Mouse (Mus musculus): ENCODE measurements around the gene Gm6657. TPM values are rescaled to one million over a fixed set of nuclear protein-coding genes. Genes with fewer than 3 reads are reported as not detected.

Gene Gm6657
- total and polyA plus RNA-seq, 3 experiments: not detected

GRCm38 (mm10) chr12:78173945-78174344 is 20.1 kb upstream of the Gm6657 start:
- in situ Hi-C loops (cut with MboI; ENCODE audit: low pct_ligation_motif_present, low pct_unique_long_range_greater_than_20kb, low sequenced_read_pairs): no loop called here
- Histone ChIP-seq H3K4me3 (replicated peaks in 1 of 3; ENCODE audit: low read depth in 2 of 3, low read length in 2 of 3, poor library complexity in 1 of 3) (no peak overlapping the region), H3K9ac (ENCODE audit: insufficient read depth, low read depth) (no peak overlapping the region), H3K27me3 (replicated peaks) (no peaks in the 10 kb centered on the region), H3K4me2 (ENCODE audit: insufficient read depth, low read depth, poor library complexity, severe bottlenecking) (no peak overlapping the region; the same call in 1 of the 2 replicates), H3K4me1 (ENCODE audit: control insufficient read depth in 1 of 2, insufficient read depth in 2 of 2) (no peaks in the 10 kb centered on the region), H3K27ac (ENCODE audit: insufficient read depth, low read depth) (no peak overlapping the region), H3K36me3 (replicated peaks in 1 of 2; ENCODE audit: control insufficient read depth in 1 of 2, insufficient read depth in 1 of 2, low read length in 1 of 2) (no peaks in the 10 kb centered on the region), H3K79me2 (replicated peaks; ENCODE audit: control insufficient read depth, extremely low read depth, insufficient read depth, poor library complexity, severe bottlenecking) (no peaks in the 10 kb centered on the region), H3K9me3 (replicated peaks; ENCODE audit: low read length) (no peaks in the 10 kb centered on the region)
- dilution Hi-C loops (cut with MboI; ENCODE audit: extremely low pct_ligation_motif_present, extremely low pct_unique_long_range_greater_than_20kb, low sequenced_read_pairs): no loop called here
- TF ChIP-seq HCFC1 (IDR thresholded peaks at IDR 0.05; ENCODE audit: low read depth, low read length) (no peak), ELF1 (IDR thresholded peaks at IDR 0.05; ENCODE audit: low read depth, low read length) (no peak), JUND (conservative IDR thresholded peaks at IDR 0.05; ENCODE audit: low read depth, low read length) (no peak)
- DNase-seq (ENCODE audit: extremely low read depth): no peak

GRCm38 (mm10) chr12:78174671-78175070 is 19.4 kb upstream of the Gm6657 start:
- H3K9me3 ChIP-seq (replicated peaks; ENCODE audit: low read length): no peaks in the 10 kb centered on the region
- in situ Hi-C loops (cut with MboI; ENCODE audit: low pct_ligation_motif_present, low pct_unique_long_range_greater_than_20kb, low sequenced_read_pairs) (loop anchor here (25.0 kb wide), 1 partner anchor 938 kb away; no protein-coding TSS in a partner anchor), dilution Hi-C loops (cut with MboI; ENCODE audit: extremely low pct_ligation_motif_present, extremely low pct_unique_long_range_greater_than_20kb, low sequenced_read_pairs) (no loop called here)
- no peaks in the 10 kb centered on the region for H3K36me3 ChIP-seq (replicated peaks in 1 of 2; ENCODE audit: control insufficient read depth in 1 of 2, insufficient read depth in 1 of 2, low read length in 1 of 2)
- no peak for DNase-seq (ENCODE audit: extremely low read depth)
- no peaks in the 10 kb centered on the region for H3K79me2 ChIP-seq (replicated peaks; ENCODE audit: control insufficient read depth, extremely low read depth, insufficient read depth, poor library complexity, severe bottlenecking)
- H3K27me3 ChIP-seq (replicated peaks): no peaks in the 10 kb centered on the region
- H3K9ac ChIP-seq (ENCODE audit: insufficient read depth, low read depth): no peak overlapping the region
- TF ChIP-seq SMC3 (IDR thresholded peaks at IDR 0.05; ENCODE audit: low read depth, low read length) (no peak), KAT2A (IDR thresholded peaks at IDR 0.05; ENCODE audit: insufficient replicate concordance, low read length) (no peak), JUN (IDR thresholded peaks at IDR 0.05; ENCODE audit: insufficient read depth, low read depth, low read length) (no peak), JUND (conservative IDR thresholded peaks at IDR 0.05; ENCODE audit: low read depth, low read length) (no peak), ZNF384 (IDR thresholded peaks at IDR 0.05; ENCODE audit: low read depth, low read length) (no peak), BHLHE40 (IDR thresholded peaks at IDR 0.05; ENCODE audit: low read depth, low read length) (no peak), POLR2AphosphoS2 (IDR thresholded peaks at IDR 0.05; ENCODE audit: low read depth, low read length) (no peak), USF2 (conservative IDR thresholded peaks at IDR 0.05; ENCODE audit: low read depth, low read length) (no peak), MEF2A (IDR thresholded peaks at IDR 0.05; ENCODE audit: borderline replicate concordance, low read depth, low read length) (no peak), RAD21 (IDR thresholded peaks at IDR 0.05; ENCODE audit: low read depth, low read length) (no peak), MXI1 (IDR thresholded peaks at IDR 0.05; ENCODE audit: low read depth, low read length) (no peak), PAX5 (IDR thresholded peaks at IDR 0.05; ENCODE audit: low read length) (no peak), SIN3A (IDR thresholded peaks at IDR 0.05; ENCODE audit: low read length) (no peak), CTCF (conservative IDR thresholded peaks at IDR 0.05 in 1 of 2, IDR thresholded peaks at IDR 0.05 in 1 of 2; ENCODE audit: low read depth in 2 of 2, low read length in 2 of 2) (no peak)
- no peaks in the 10 kb centered on the region for H3K4me1 ChIP-seq (ENCODE audit: control insufficient read depth in 1 of 2, insufficient read depth in 2 of 2)
- no peak overlapping the region for H3K27ac ChIP-seq (ENCODE audit: insufficient read depth, low read depth)
- no peak overlapping the region for H3K4me3 ChIP-seq (replicated peaks in 1 of 3; ENCODE audit: low read depth in 2 of 3, low read length in 2 of 3, poor library complexity in 1 of 3)
- no peak overlapping the region for H3K4me2 ChIP-seq (ENCODE audit: insufficient read depth, low read depth, poor library complexity, severe bottlenecking)

Measured in CH12.LX (cell line).